Mouse (Mus musculus) MEL (cell line): ENCODE measurements at regions not wholly inside any gene's neighbourhood (a gene's known extent, or its start where the extent isn't known, plus 50 kb on each side); places are given as distances from the start of the nearest gene placed in this dataset.

Source experiments
- DNase-seq: peaks from one replicate; pipeline ENCODE4 v3.0.0; 2011; ENCODE audit warnings: low read depth, low spot score
- H3K27ac ChIP-seq: 2 replicates; pipeline ENCODE4 v1.5.1; 2012; ENCODE audit warnings: low read depth, mild to moderate bottlenecking, control low read depth, low read length, moderate library complexity; ENCODE audit not compliant: control insufficient read depth
- H3K27me3 ChIP-seq, 2 experiments: fragments of 150-350 bp in 1 of 2; sonication (generic) in 1 of 2; 2 replicates each; pipeline ENCODE4 v1.6.1; 2012; ENCODE audit warnings: low read length in 2 of 2, mild to moderate bottlenecking in 2 of 2, improper control_type of control experiment in 1 of 2, moderate library complexity in 1 of 2; ENCODE audit not compliant: insufficient read depth in 2 of 2, control insufficient read depth in 1 of 2
- H3K36me3 ChIP-seq, 2 experiments: 2 replicates each; pipeline ENCODE4 v1.6.1; 2012 to 2014; ENCODE audit warnings: low read length in 2 of 2, improper control_type of control experiment in 1 of 2, inconsistent platforms in 1 of 2, mild to moderate bottlenecking in 1 of 2; ENCODE audit not compliant: insufficient read depth in 2 of 2, control insufficient read depth in 1 of 2
- H3K4me1 ChIP-seq, 2 experiments: fragments of 150-350 bp in 1 of 2; sonication (generic) in 1 of 2; 2 replicates each; pipeline ENCODE4 v1.6.1; 2012; ENCODE audit warnings: low read length in 2 of 2, improper control_type of control experiment in 1 of 2, mild to moderate bottlenecking in 1 of 2; ENCODE audit not compliant: insufficient read depth in 2 of 2, control insufficient read depth in 1 of 2
- H3K4me3 ChIP-seq, 2 experiments: fragments of 150-350 bp in 1 of 2; sonication (generic) in 1 of 2; 2 replicates each; pipeline ENCODE4 v1.5.1; 2012; ENCODE audit warnings: low read depth in 2 of 2, low read length in 2 of 2, mild to moderate bottlenecking in 2 of 2, moderate library complexity in 2 of 2, control low read depth in 1 of 2, improper control_type of control experiment in 1 of 2; ENCODE audit not compliant: control insufficient read depth in 1 of 2, insufficient read depth in 1 of 2
- H3K79me2 ChIP-seq: 2 replicates; pipeline ENCODE4 v1.6.1; 2012; ENCODE audit warnings: mild to moderate bottlenecking, low read length, moderate library complexity; ENCODE audit not compliant: control insufficient read depth, poor library complexity, insufficient read depth
- H3K9ac ChIP-seq: 2 replicates; pipeline ENCODE4 v1.6.1; 2012; ENCODE audit warnings: low read depth, mild to moderate bottlenecking, control low read depth, low read length, moderate library complexity; ENCODE audit not compliant: control insufficient read depth, poor library complexity, severe bottlenecking
- H3K9me3 ChIP-seq: fragments of 150-350 bp; sonication (generic); replicated peaks from 2 replicates; pipeline ENCODE4 v1.6.1; 2012; ENCODE audit warnings: mild to moderate bottlenecking, low read length, improper control_type of control experiment, moderate library complexity; ENCODE audit not compliant: insufficient read depth
- CHD2 ChIP-seq: IDR thresholded peaks from 2 replicates; pipeline ENCODE4 v1.6.1; 2011; ENCODE audit warnings: low read length, improper control_type of control experiment
- CTCF ChIP-seq, 3 experiments: IDR thresholded peaks in 2 of 3; conservative IDR thresholded peaks in 1 of 3; 2 replicates each; pipeline ENCODE4 v1.5.1; 2011 to 2012; ENCODE audit warnings: low read length in 3 of 3, low read depth in 2 of 3, mild to moderate bottlenecking in 2 of 3, improper control_type of control experiment in 1 of 3, inconsistent platforms in 1 of 3, mixed read lengths in 1 of 3, moderate library complexity in 1 of 3; ENCODE audit not compliant: control insufficient read depth in 1 of 3, insufficient read depth in 1 of 3, poor library complexity in 1 of 3, severe bottlenecking in 1 of 3
- E2F4 ChIP-seq: IDR thresholded peaks from 2 replicates; pipeline ENCODE4 v1.6.1; 2011; ENCODE audit warnings: low read depth, low read length, improper control_type of control experiment, borderline replicate concordance
- EP300 ChIP-seq, 2 experiments: IDR thresholded peaks; 2 replicates each; pipeline ENCODE4 v1.6.1; 2011; ENCODE audit warnings: improper control_type of control experiment in 2 of 2, low read length in 2 of 2, low read depth in 1 of 2, mild to moderate bottlenecking in 1 of 2
- ETS1 ChIP-seq: IDR thresholded peaks from 2 replicates; pipeline ENCODE4 v1.6.1; 2012; ENCODE audit warnings: low read depth, mild to moderate bottlenecking, inconsistent platforms, low read length, improper control_type of control experiment, moderate library complexity
- GABPA ChIP-seq: IDR thresholded peaks from 2 replicates; pipeline ENCODE4 v1.6.1; 2012; ENCODE audit warnings: low read depth, mild to moderate bottlenecking, inconsistent platforms, low read length, improper control_type of control experiment, moderate library complexity
- HCFC1 ChIP-seq: IDR thresholded peaks from 2 replicates; pipeline ENCODE4 v1.6.1; 2012; ENCODE audit warnings: low read depth, mild to moderate bottlenecking, inconsistent platforms, low read length, improper control_type of control experiment, moderate library complexity
- JUND ChIP-seq: IDR thresholded peaks from 2 replicates; pipeline ENCODE4 v1.6.1; 2011; ENCODE audit warnings: low read depth, mild to moderate bottlenecking, improper control_type of control experiment, low read length
- MEF2A ChIP-seq: IDR thresholded peaks from 2 replicates; pipeline ENCODE4 v1.6.1; 2014; ENCODE audit warnings: low read depth, mild to moderate bottlenecking, inconsistent platforms, low read length, improper control_type of control experiment; ENCODE audit not compliant: poor library complexity, insufficient replicate concordance, severe bottlenecking; ENCODE audit errors: extremely low read depth
- MXI1 ChIP-seq: IDR thresholded peaks from 2 replicates; pipeline ENCODE4 v1.6.1; 2011; ENCODE audit warnings: mild to moderate bottlenecking, low read depth, low read length, improper control_type of control experiment
- POLR2A ChIP-seq, 2 experiments: IDR thresholded peaks; 2 replicates each; pipeline ENCODE4 v1.6.1; 2011 to 2012; ENCODE audit warnings: low read length in 2 of 2, mild to moderate bottlenecking in 2 of 2, control low read depth in 1 of 2, improper control_type of control experiment in 1 of 2, low read depth in 1 of 2, moderate library complexity in 1 of 2; ENCODE audit not compliant: control insufficient read depth in 1 of 2, insufficient read depth in 1 of 2, poor library complexity in 1 of 2
- POLR2AphosphoS5 ChIP-seq: IDR thresholded peaks from 2 replicates; pipeline ENCODE4 v1.6.1; 2012; ENCODE audit warnings: low read depth, borderline replicate concordance, mild to moderate bottlenecking, inconsistent platforms, low read length, moderate library complexity, mixed read lengths
- RAD21 ChIP-seq: IDR thresholded peaks from 2 replicates; pipeline ENCODE4 v1.6.1; 2011; ENCODE audit warnings: mild to moderate bottlenecking, low read depth, low read length, improper control_type of control experiment
- TAL1 ChIP-seq: IDR thresholded peaks from 2 replicates; pipeline ENCODE4 v1.6.1; 2012; ENCODE audit warnings: mild to moderate bottlenecking, inconsistent platforms, low read length, moderate library complexity, mixed read lengths
- TCF12 ChIP-seq: IDR thresholded peaks from 2 replicates; pipeline ENCODE4 v1.6.1; 2014; ENCODE audit warnings: low read depth, mild to moderate bottlenecking, inconsistent platforms, low read length, improper control_type of control experiment, moderate library complexity
- USF2 ChIP-seq, 2 experiments: IDR thresholded peaks; 2 replicates each; pipeline ENCODE4 v1.6.1; 2011 to 2012; ENCODE audit warnings: improper control_type of control experiment in 2 of 2, low read length in 2 of 2, borderline replicate concordance in 1 of 2, inconsistent platforms in 1 of 2, low read depth in 1 of 2, mild to moderate bottlenecking in 1 of 2; ENCODE audit not compliant: insufficient read depth in 1 of 2

- no peak overlapping the region for H3K9ac ChIP-seq
- H3K27me3 ChIP-seq = no peaks in the 10 kb centered on the region
- no peaks in the 10 kb centered on the region for H3K36me3 ChIP-seq
- no peaks in the 10 kb centered on the region for H3K9me3 ChIP-seq
- no peak overlapping the region for H3K27ac ChIP-seq
- DNase-seq = no peak
- no peak for TF ChIP-seq TCF12
- no peak for TF ChIP-seq POLR2AphosphoS5
- TF ChIP-seq USF2 (IDR thresholded peaks at IDR 0.05; ENCODE audit: borderline replicate concordance in 1 of 2, insufficient read depth in 1 of 2, low read depth in 1 of 2, low read length in 2 of 2) = no peak
- no peak for TF ChIP-seq E2F4
- TF ChIP-seq ETS1 = no peak
- TF ChIP-seq HCFC1 = no peak
- no peak for TF ChIP-seq RAD21
- no peak for TF ChIP-seq CTCF (IDR thresholded peaks at IDR 0.05 in 2 of 3, conservative IDR thresholded peaks at IDR 0.05 in 1 of 3; ENCODE audit: control insufficient read depth in 1 of 3, insufficient read depth in 1 of 3, low read depth in 2 of 3, low read length in 3 of 3, poor library complexity in 1 of 3, severe bottlenecking in 1 of 3)
- no peak for TF ChIP-seq MXI1
- TF ChIP-seq CHD2 = no peak
- TF ChIP-seq TAL1 = no peak
- no peak for TF ChIP-seq GABPA
- no peak for TF ChIP-seq MEF2A
- TF ChIP-seq POLR2A (IDR thresholded peaks at IDR 0.05; ENCODE audit: control insufficient read depth in 1 of 2, insufficient read depth in 1 of 2, low read depth in 1 of 2, low read length in 2 of 2, poor library complexity in 1 of 2) = no peak
- TF ChIP-seq EP300 (IDR thresholded peaks at IDR 0.05; ENCODE audit: low read depth in 1 of 2, low read length in 2 of 2) = no peak
- TF ChIP-seq, all 39 proteins: peak for 0
- Histone ChIP-seq H3K4me3 (no peak overlapping the region), H3K4me1 (no peaks in the 10 kb centered on the region), H3K79me2 (no peaks in the 10 kb centered on the region)
These were observed 232.7 kb downstream of the Scg2 start for GRCm38 (mm10) chr1:79207207-79207606.

GRCm38 (mm10) chr1:79197682-79198081, 242.2 kb downstream of the Scg2 start:
- H3K4me1 ChIP-seq = no peaks in the 10 kb centered on the region
- H3K9me3 ChIP-seq = no peaks in the 10 kb centered on the region
- H3K4me3 ChIP-seq = no peak overlapping the region
- H3K36me3 ChIP-seq = no peaks in the 10 kb centered on the region; a peak in 1 of 4 replicates
- H3K79me2 ChIP-seq = no peaks in the 10 kb centered on the region
- DNase-seq = peak; percentile 31
- peak; percentile 35; the same call in 1 of the 2 replicates for TF ChIP-seq GABPA
- TF ChIP-seq JUND = no peak
- no peak overlapping the region for H3K27ac ChIP-seq
- H3K9ac ChIP-seq = no peak overlapping the region
- no peaks in the 10 kb centered on the region for H3K27me3 ChIP-seq
